In genomic region chr10:68104881-68105781, GRCm38 (mm10) we compare ENCODE assay signal across 8 mouse cellular contexts.
A peak's percentile ranks its signal among the peaks of the same experiment; 100 is the strongest.
DNase-seq lines count a peak whose midpoint lies in the region; ATAC-seq and TF ChIP-seq lines count a peak whose summit lies in the region.

No protein-coding gene starts in this region.

- peak; percentile 37 for DNase-seq in embryo, embryonic 11 days
- DNase-seq in embryo, embryonic 9.5 days (ENCODE audit: extremely low spot score) = no peak
- peak; percentile 78 for DNase-seq in 416B (ENCODE audit: low read depth)
- DNase-seq in forebrain, embryonic 14.5 days (ENCODE audit: low spot score) = no peak
- DNase-seq in limb, embryonic 14.5 days (ENCODE audit: low spot score) = peak; percentile 57
- DNase-seq in skeletal muscle tissue, adult 2 months (ENCODE audit: low read depth, low spot score) = peak; percentile 26
- no peak for DNase-seq in gastrocnemius, postnatal 25 days
- DNase-seq in left cerebral cortex, adult 18-20 months (ENCODE audit: low spot score in 2 of 2) = no peak

- H3K27me3 ChIP-seq in forebrain, embryonic 14.5 days (replicated peaks; ENCODE audit: control insufficient read depth, insufficient read depth, low read length) = no peaks in the 10 kb centered on the region
- no peaks in the 10 kb centered on the region for H3K27me3 ChIP-seq in limb, embryonic 14.5 days (ENCODE audit: control insufficient read depth, insufficient read depth, low read length)

- H3K4me3 ChIP-seq in forebrain, embryonic 14.5 days (ENCODE audit: low read depth, low read length) = no peak overlapping the region
- H3K4me3 ChIP-seq in limb, embryonic 14.5 days (replicated peaks; ENCODE audit: low read length) = no peak overlapping the region

- no peak for TF ChIP-seq POLR2A in limb, embryonic 14.5 days (IDR thresholded peaks at IDR 0.05; ENCODE audit: borderline replicate concordance, extremely low read depth, insufficient read depth, insufficient read length)

- no peak overlapping the region for H3K9ac ChIP-seq in forebrain, embryonic 14.5 days (ENCODE audit: low read length)
- H3K9ac ChIP-seq in limb, embryonic 14.5 days (ENCODE audit: low read depth, low read length, severe bottlenecking) = no peak overlapping the region

- peaks cover 7% of the 10 kb centered on the region; the same call in 1 of the 2 replicates for H3K36me3 ChIP-seq in forebrain, embryonic 14.5 days (ENCODE audit: control insufficient read depth, insufficient read depth, low read length)
- H3K36me3 ChIP-seq in limb, embryonic 14.5 days (ENCODE audit: control insufficient read depth, insufficient read depth, low read length) = peaks cover 21% of the 10 kb centered on the region

- H3K9me3 ChIP-seq in forebrain, embryonic 14.5 days (replicated peaks; ENCODE audit: control insufficient read depth, low read length) = no peaks in the 10 kb centered on the region
- H3K9me3 ChIP-seq in limb, embryonic 14.5 days (ENCODE audit: control insufficient read depth, low read length) = no peaks in the 10 kb centered on the region

- WGBS in forebrain, embryonic 14.5 days = 43% methylated on average over 14 of the region's 14 CpGs
- WGBS in limb, embryonic 14.5 days = 33% methylated on average over 14 of the region's 14 CpGs

- H3K4me2 ChIP-seq in forebrain, embryonic 14.5 days (ENCODE audit: low read length) = no peak overlapping the region
- no peak overlapping the region; the same call in 1 of the 2 replicates for H3K4me2 ChIP-seq in limb, embryonic 14.5 days (replicated peaks; ENCODE audit: low read depth, low read length, severe bottlenecking)

- peaks cover 7% of the 10 kb centered on the region; the same call in 1 of the 2 replicates for H3K4me1 ChIP-seq in forebrain, embryonic 14.5 days (ENCODE audit: control insufficient read depth, insufficient read depth, low read length)
- H3K4me1 ChIP-seq in limb, embryonic 14.5 days (ENCODE audit: control insufficient read depth, insufficient read depth, low read length) = peaks cover 30% of the 10 kb centered on the region

- no peak for ATAC-seq in forebrain, embryonic 14.5 days
- peak; percentile 14; the same call in 1 of the 2 replicates for ATAC-seq in limb, embryonic 14.5 days (ENCODE audit: low FRiP score, low read depth)

- H3K27ac ChIP-seq in forebrain, embryonic 14.5 days (ENCODE audit: low read depth, low read length) = 0 out of 2 replicates have a peak overlapping the region, but pooled peaks have one; percentile 40
- peak overlapping the region; percentile 64 for H3K27ac ChIP-seq in limb, embryonic 14.5 days (replicated peaks; ENCODE audit: low read depth, low read length)

Comparison
In these comparisons a context has a peak if more than half of its experiments do, and no peak if none do; other contexts are left out.
1. DNase-seq: peak in embryo, embryonic 11 days (single experiment), 416B (single experiment), limb, embryonic 14.5 days (single experiment) and skeletal muscle tissue, adult 2 months (single experiment); none in embryo, embryonic 9.5 days (single experiment), forebrain, embryonic 14.5 days (single experiment), gastrocnemius, postnatal 25 days (single experiment) and left cerebral cortex, adult 18-20 months (0 of 2).